Mouse (Mus musculus): ENCODE measurements around the gene I0C0044D17Rik. TPM values are rescaled to one million over a fixed set of nuclear protein-coding genes. Genes with fewer than 3 reads are reported as not detected.
"Not testable (repeated sequence)": the region's sequence is repeated elsewhere in the genome, so short reads cannot be mapped to it uniquely, and the experiment has no call there.

The I0C0044D17Rik gene
- not detected in 2 replicates for total RNA-seq (2015; ENCODE audit: low replicate concordance)
- total RNA-seq (2017; ENCODE audit: low replicate concordance): not detected in 2 replicates

GRCm38 (mm10) chr4:98823740-98824139, at the start of gene I0C0044D17Rik:
Gene I0C0044D17Rik (minus strand): TSS chr4:98823840.
- not testable (repeated sequence) for ATAC-seq (replicated peaks; ENCODE audit: low FRiP score, poor library complexity, severe bottlenecking)

GRCm38 (mm10) chr4:98865386-98866237, 42.0 kb upstream of the I0C0044D17Rik start:
- ATAC-seq (replicated peaks; ENCODE audit: low FRiP score, poor library complexity, severe bottlenecking): no peak

GRCm38 (mm10) chr4:98864546-98864945, 40.9 kb upstream of the I0C0044D17Rik start:
- no peak for ATAC-seq (replicated peaks; ENCODE audit: low FRiP score, poor library complexity, severe bottlenecking)

- no peak for ATAC-seq (replicated peaks; ENCODE audit: low FRiP score, poor library complexity, severe bottlenecking)
Measured at GRCm38 (mm10) chr4:98864094-98864493, 40.5 kb upstream of the I0C0044D17Rik start.

GRCm38 (mm10) chr4:98863451-98863850, 39.8 kb upstream of the I0C0044D17Rik start:
- ATAC-seq (replicated peaks; ENCODE audit: low FRiP score, poor library complexity, severe bottlenecking): no peak

GRCm38 (mm10) chr4:98858151-98858855, 34.7 kb upstream of the I0C0044D17Rik start:
- no peak for ATAC-seq (replicated peaks; ENCODE audit: low FRiP score, poor library complexity, severe bottlenecking)

- no peak for ATAC-seq (replicated peaks; ENCODE audit: low FRiP score, poor library complexity, severe bottlenecking)
Measured at GRCm38 (mm10) chr4:98857037-98857648, 33.5 kb upstream of the I0C0044D17Rik start.

- no peak for ATAC-seq (replicated peaks; ENCODE audit: low FRiP score, poor library complexity, severe bottlenecking)
Measured at GRCm38 (mm10) chr4:98853926-98854325, 30.3 kb upstream of the I0C0044D17Rik start.

- ATAC-seq (replicated peaks; ENCODE audit: low FRiP score, poor library complexity, severe bottlenecking): not testable (repeated sequence)
Measured at GRCm38 (mm10) chr4:98850485-98850884, 26.8 kb upstream of the I0C0044D17Rik start.

- ATAC-seq (replicated peaks; ENCODE audit: low FRiP score, poor library complexity, severe bottlenecking): no peak
Measured at GRCm38 (mm10) chr4:98847120-98847885, 23.7 kb upstream of the I0C0044D17Rik start.

- no peak for ATAC-seq (replicated peaks; ENCODE audit: low FRiP score, poor library complexity, severe bottlenecking)
Measured at GRCm38 (mm10) chr4:98846396-98846795, 22.8 kb upstream of the I0C0044D17Rik start.

GRCm38 (mm10) chr4:98845687-98846125, 22.1 kb upstream of the I0C0044D17Rik start:
- ATAC-seq (replicated peaks; ENCODE audit: low FRiP score, poor library complexity, severe bottlenecking): no peak

- no peak for ATAC-seq (replicated peaks; ENCODE audit: low FRiP score, poor library complexity, severe bottlenecking)
Measured at GRCm38 (mm10) chr4:98845201-98845600, 21.6 kb upstream of the I0C0044D17Rik start.

- no peak for ATAC-seq (replicated peaks; ENCODE audit: low FRiP score, poor library complexity, severe bottlenecking)
Measured at GRCm38 (mm10) chr4:98843906-98844597, 20.4 kb upstream of the I0C0044D17Rik start.

- ATAC-seq (replicated peaks; ENCODE audit: low FRiP score, poor library complexity, severe bottlenecking): not testable (repeated sequence)
Measured at GRCm38 (mm10) chr4:98841251-98841650, 17.6 kb upstream of the I0C0044D17Rik start.

GRCm38 (mm10) chr4:98840526-98840925, 16.9 kb upstream of the I0C0044D17Rik start:
- ATAC-seq (replicated peaks; ENCODE audit: low FRiP score, poor library complexity, severe bottlenecking): no peak

- ATAC-seq (replicated peaks; ENCODE audit: low FRiP score, poor library complexity, severe bottlenecking): no peak
Measured at GRCm38 (mm10) chr4:98838913-98839312, 15.3 kb upstream of the I0C0044D17Rik start.

GRCm38 (mm10) chr4:98837715-98838505, 14.3 kb upstream of the I0C0044D17Rik start:
- no peak for ATAC-seq (replicated peaks; ENCODE audit: low FRiP score, poor library complexity, severe bottlenecking)
